Mouse (Mus musculus): ENCODE data around the gene Slc6a5.

DNA sequence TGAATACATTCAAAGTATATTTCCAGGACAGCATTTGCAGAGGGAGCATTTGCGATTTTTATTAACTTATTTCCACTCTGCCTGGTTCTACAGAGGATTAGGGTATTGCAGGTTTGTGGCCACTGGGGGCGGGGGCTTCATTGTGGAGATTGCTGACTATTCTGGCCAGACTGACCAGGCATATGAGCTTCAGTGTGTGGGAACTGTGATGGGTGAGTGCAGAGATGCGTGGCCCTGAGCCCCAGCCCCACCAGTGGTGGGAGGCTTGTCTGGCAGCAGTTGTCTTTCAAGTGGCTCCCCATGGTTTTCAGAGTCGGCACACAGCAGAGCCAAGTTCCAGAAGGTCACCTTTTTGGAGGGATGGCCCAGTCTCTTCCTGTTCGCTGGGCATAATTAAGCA lies 32.5 kb downstream of the Slc6a5 start:
- TF ChIP-seq POLR2A (IDR thresholded peaks at IDR 0.05; ENCODE audit: control insufficient read depth, low read depth, low read length) (no peak), CTCF (IDR thresholded peaks at IDR 0.05; ENCODE audit: control insufficient read depth, insufficient read depth, insufficient replicate concordance, low read depth, low read length) (no peak)
